29 mouse cellular contexts compared by ENCODE assay signal in the genomic region with DNA sequence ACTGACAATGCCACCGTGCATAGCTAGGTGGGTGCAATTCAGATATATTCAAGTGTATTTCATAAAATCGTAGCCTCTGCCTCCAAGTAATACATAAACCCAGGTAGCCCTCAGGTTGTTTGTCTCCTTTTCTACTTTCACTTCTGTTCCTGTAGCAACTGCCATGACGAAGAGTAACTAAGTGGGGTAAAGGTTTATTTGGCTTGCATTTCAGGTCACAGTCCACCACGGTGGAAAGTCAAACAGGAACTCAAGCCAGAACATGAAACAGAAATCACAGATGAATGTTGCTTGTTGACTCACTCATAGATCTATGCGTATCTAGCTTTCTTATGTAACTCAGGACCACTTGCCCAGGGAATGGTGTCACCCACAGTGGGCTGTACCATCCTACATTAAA.
A peak's percentile ranks its signal among the peaks of the same experiment; 100 is the strongest.
DNase-seq lines count a peak whose midpoint lies in the region; ATAC-seq lines count a peak whose summit lies in the region.
"Had no signal": no experiment of that assay in that cellular context is flagged by ENCODE, and none has a peak within 500 bp of the region (broad histone marks: within the 10 kb centered on the region; RNA-seq: fewer than 3 reads in every experiment).

No protein-coding gene starts in this region.

- ATAC-seq in kidney, embryonic 15.5 days (replicated peaks; ENCODE audit: low FRiP score), result no peak
- peak; percentile 61; the same call in 1 of the 2 replicates for ATAC-seq in liver, embryonic 16.5 days (ENCODE audit: low read depth)
- ATAC-seq: CD4-positive, CD25-positive, alpha-beta regulatory T cell, adult 4 months; forebrain, embryonic 13.5 days; hindbrain, postnatal 0 days; intestine, embryonic 15.5 days; lung, postnatal 0 days had no signal

- no peak overlapping the region for H3K4me2 ChIP-seq in kidney, embryonic 15.5 days
- no peak overlapping the region for H3K4me2 ChIP-seq in liver, embryonic 16.5 days (ENCODE audit: low read depth, low read length)
- H3K4me2 ChIP-seq: forebrain, embryonic 13.5 days; heart, embryonic 11.5 days; hindbrain, embryonic 12.5 days; intestine, embryonic 15.5 days; midbrain, embryonic 12.5 days; neural tube, embryonic 12.5 days had no signal

- H3K27ac ChIP-seq in kidney, embryonic 15.5 days, result no peak overlapping the region
- no peak overlapping the region for H3K27ac ChIP-seq in liver, embryonic 16.5 days (ENCODE audit: low read length)
- H3K27ac ChIP-seq: forebrain, embryonic 13.5 days; hindbrain, embryonic 12.5 days; hindbrain, postnatal 0 days; intestine, embryonic 15.5 days; midbrain, embryonic 12.5 days; neural tube, embryonic 12.5 days had no signal

- no peak overlapping the region for H3K4me3 ChIP-seq in kidney, embryonic 15.5 days (replicated peaks)
- H3K4me3 ChIP-seq in liver, embryonic 16.5 days (ENCODE audit: low read depth, low read length), result no peak overlapping the region
- H3K4me3 ChIP-seq: forebrain, embryonic 13.5 days; hindbrain, embryonic 12.5 days; intestine, embryonic 15.5 days; megakaryocyte, embryonic 14.5 days; midbrain, embryonic 12.5 days; myocyte; neural tube, embryonic 12.5 days had no signal

- no peak overlapping the region for H3K9ac ChIP-seq in kidney, embryonic 15.5 days
- H3K9ac ChIP-seq in liver, embryonic 16.5 days (ENCODE audit: low read depth, low read length), result no peak overlapping the region
- H3K9ac ChIP-seq: forebrain, embryonic 13.5 days; hindbrain, embryonic 12.5 days; intestine, embryonic 15.5 days; midbrain, embryonic 12.5 days; neural tube, embryonic 12.5 days had no signal

- no peaks in the 10 kb centered on the region for H3K27me3 ChIP-seq in kidney, embryonic 15.5 days
- no peaks in the 10 kb centered on the region for H3K27me3 ChIP-seq in liver, embryonic 16.5 days (ENCODE audit: control insufficient read depth, insufficient read depth, low read depth, low read length)
- H3K27me3 ChIP-seq: forebrain, embryonic 13.5 days; hindbrain, embryonic 12.5 days; intestine, embryonic 15.5 days; megakaryocyte, embryonic 14.5 days; midbrain, embryonic 12.5 days; neural tube, embryonic 12.5 days had no signal

- H3K9me3 ChIP-seq in kidney, embryonic 15.5 days (replicated peaks), result no peaks in the 10 kb centered on the region
- H3K9me3 ChIP-seq in liver, embryonic 16.5 days (replicated peaks; ENCODE audit: control insufficient read depth, low read length), result no peaks in the 10 kb centered on the region
- H3K9me3 ChIP-seq: forebrain, embryonic 13.5 days; hindbrain, embryonic 12.5 days; intestine, embryonic 15.5 days; midbrain, embryonic 12.5 days; neural tube, embryonic 12.5 days had no signal

- no peaks in the 10 kb centered on the region for H3K36me3 ChIP-seq in kidney, embryonic 15.5 days
- no peaks in the 10 kb centered on the region for H3K36me3 ChIP-seq in liver, embryonic 16.5 days (ENCODE audit: control insufficient read depth, insufficient read depth)
- H3K36me3 ChIP-seq: hindbrain, embryonic 12.5 days; intestine, embryonic 15.5 days; midbrain, embryonic 12.5 days; neural tube, embryonic 12.5 days had no signal

- no peaks in the 10 kb centered on the region for H3K4me1 ChIP-seq in kidney, embryonic 15.5 days
- no peaks in the 10 kb centered on the region for H3K4me1 ChIP-seq in liver, embryonic 16.5 days (ENCODE audit: control insufficient read depth, low read depth, low read length)
- H3K4me1 ChIP-seq: forebrain, embryonic 13.5 days; hindbrain, embryonic 12.5 days; intestine, embryonic 15.5 days; megakaryocyte, embryonic 14.5 days; midbrain, embryonic 12.5 days; neural tube, embryonic 12.5 days had no signal

- WGBS in kidney, embryonic 15.5 days, result 89% methylated on average over 5 of the region's 5 CpGs
- WGBS in liver, embryonic 16.5 days (ENCODE audit: insufficient replicate concordance), result 43% methylated on average over 5 of the region's 5 CpGs
- 39% methylated on average over 5 of the region's 5 CpGs for WGBS in large intestine, adult 2 months

- DNase-seq in kidney, adult 18-20 months, result peak; percentile 40
- DNase-seq in liver, result no peak
- peak; percentile 47 for DNase-seq in large intestine, adult 2 months (ENCODE audit: low read depth, low spot score)
- no peak for DNase-seq in thymus, adult 18-20 months
- no peak for DNase-seq in urinary bladder, postnatal 36 days (ENCODE audit: low spot score in 2 of 2)
- DNase-seq: adrenal gland, postnatal 14 days; cerebellum, adult 11 months; cerebellum, adult 9-10 months; cerebellum, postnatal 36 days; gastrocnemius, postnatal 10 days; heart, postnatal 36 days; layer of hippocampus, postnatal 36 days; left cerebral cortex, postnatal 4 days; lung, adult 18-20 months; lung, postnatal 4 days; thymus, postnatal 25 days had no signal

Comparison
In these comparisons a context has a peak if more than half of its experiments do, and no peak if none do; other contexts are left out.
1. DNase-seq: peak in kidney, adult 18-20 months (single experiment) and large intestine, adult 2 months (single experiment); none in liver (single experiment), thymus, adult 18-20 months (0 of 2) and urinary bladder, postnatal 36 days (0 of 2).